ENCODE assay signal across 25 mouse cellular contexts in genomic region chr6:142844061-142844460, GRCm38 (mm10). TPM values are rescaled to one million over a fixed set of nuclear protein-coding genes. Genes with fewer than 3 reads are reported as not detected.
DNase-seq lines count a peak whose midpoint lies in the region; ATAC-seq and TF ChIP-seq lines count a peak whose summit lies in the region.
"Had no signal": no experiment of that assay in that cellular context is flagged by ENCODE, and none has a peak within 500 bp of the region (broad histone marks: within the 10 kb centered on the region; RNA-seq: fewer than 3 reads in every experiment).

No protein-coding gene starts in this region.

- H3K9me3 ChIP-seq in intestine, embryonic 14.5 days (ENCODE audit: control insufficient read depth, low read length), result no peaks in the 10 kb centered on the region
- no peaks in the 10 kb centered on the region for H3K9me3 ChIP-seq in intestine, postnatal 0 days (ENCODE audit: control insufficient read depth)
- no peaks in the 10 kb centered on the region for H3K9me3 ChIP-seq in midbrain, embryonic 11.5 days (ENCODE audit: control insufficient read depth, low read length)
- no peaks in the 10 kb centered on the region for H3K9me3 ChIP-seq in midbrain, embryonic 16.5 days (replicated peaks; ENCODE audit: control insufficient read depth, low read length, poor library complexity, severe bottlenecking)
- H3K9me3 ChIP-seq: embryonic facial prominence, embryonic 10.5 days; embryonic facial prominence, embryonic 12.5 days; forebrain, embryonic 13.5 days; forebrain, embryonic 15.5 days; G1E had no signal

- no peaks in the 10 kb centered on the region for H3K27me3 ChIP-seq in intestine, embryonic 14.5 days (replicated peaks; ENCODE audit: control insufficient read depth, insufficient read depth, low read length)
- no peaks in the 10 kb centered on the region for H3K27me3 ChIP-seq in intestine, postnatal 0 days (replicated peaks; ENCODE audit: control insufficient read depth, insufficient read depth, low read length)
- H3K27me3 ChIP-seq in midbrain, embryonic 11.5 days (ENCODE audit: control insufficient read depth, insufficient read depth, low read length), result no peaks in the 10 kb centered on the region
- H3K27me3 ChIP-seq in midbrain, embryonic 16.5 days (ENCODE audit: control insufficient read depth, insufficient read depth, low read depth, low read length), result no peaks in the 10 kb centered on the region
- H3K27me3 ChIP-seq: CH12.LX; embryonic facial prominence, embryonic 12.5 days; forebrain, embryonic 13.5 days; forebrain, embryonic 15.5 days; Patski had no signal

- no peaks in the 10 kb centered on the region for H3K4me1 ChIP-seq in intestine, embryonic 14.5 days (replicated peaks; ENCODE audit: control insufficient read depth, insufficient read depth, low read length)
- H3K4me1 ChIP-seq in intestine, postnatal 0 days (replicated peaks; ENCODE audit: control insufficient read depth, insufficient read depth, low read length), result no peaks in the 10 kb centered on the region
- no peaks in the 10 kb centered on the region for H3K4me1 ChIP-seq in midbrain, embryonic 11.5 days (ENCODE audit: control insufficient read depth, insufficient read depth, low read length)
- H3K4me1 ChIP-seq in midbrain, embryonic 16.5 days (ENCODE audit: control insufficient read depth, insufficient read depth, low read length), result no peaks in the 10 kb centered on the region
- H3K4me1 ChIP-seq: embryonic facial prominence, embryonic 10.5 days; embryonic facial prominence, embryonic 12.5 days; forebrain, embryonic 13.5 days; forebrain, embryonic 15.5 days had no signal

- no peak overlapping the region for H3K4me2 ChIP-seq in intestine, embryonic 14.5 days (ENCODE audit: low read length)
- H3K4me2 ChIP-seq in intestine, postnatal 0 days (replicated peaks; ENCODE audit: low read depth), result no peak overlapping the region
- no peak overlapping the region for H3K4me2 ChIP-seq in midbrain, embryonic 11.5 days
- H3K4me2 ChIP-seq in midbrain, embryonic 16.5 days (ENCODE audit: low read length), result no peak overlapping the region
- H3K4me2 ChIP-seq: embryonic facial prominence, embryonic 12.5 days; forebrain, embryonic 13.5 days; forebrain, embryonic 15.5 days had no signal

- no peak for ATAC-seq in intestine, embryonic 14.5 days (replicated peaks; ENCODE audit: low FRiP score, low TSS enrichment, low read depth)
- ATAC-seq in intestine, postnatal 0 days, result no peak
- ATAC-seq in midbrain, embryonic 11.5 days (ENCODE audit: low FRiP score), result no peak
- no peak for ATAC-seq in midbrain, embryonic 16.5 days
- ATAC-seq: activated CD4-positive, CD25-positive, alpha-beta regulatory T cell, adult 4 months; CD4-positive, CD25-positive, alpha-beta regulatory T cell, adult 4 months; forebrain, embryonic 13.5 days; forebrain, embryonic 15.5 days; Patski had no signal

- no peak for TF ChIP-seq CTCF in intestine, postnatal 0 days (IDR thresholded peaks at IDR 0.05; ENCODE audit: low read depth)

- no peak overlapping the region for H3K27ac ChIP-seq in intestine, embryonic 14.5 days (ENCODE audit: low read depth)
- no peak overlapping the region for H3K27ac ChIP-seq in intestine, postnatal 0 days (ENCODE audit: low read depth, low read length)
- H3K27ac ChIP-seq in midbrain, embryonic 11.5 days (ENCODE audit: low read depth, low read length), result no peak overlapping the region
- H3K27ac ChIP-seq in midbrain, embryonic 16.5 days (ENCODE audit: low read length), result no peak overlapping the region
- H3K27ac ChIP-seq: embryonic facial prominence, embryonic 10.5 days; embryonic facial prominence, embryonic 12.5 days; forebrain, embryonic 13.5 days; forebrain, embryonic 15.5 days had no signal

- no peak overlapping the region for H3K9ac ChIP-seq in intestine, embryonic 14.5 days (ENCODE audit: low read length)
- no peak overlapping the region for H3K9ac ChIP-seq in intestine, postnatal 0 days (ENCODE audit: low read depth, low read length)
- H3K9ac ChIP-seq in midbrain, embryonic 11.5 days (ENCODE audit: low read length), result no peak overlapping the region
- no peak overlapping the region for H3K9ac ChIP-seq in midbrain, embryonic 16.5 days (ENCODE audit: low read depth, low read length)
- H3K9ac ChIP-seq: embryonic facial prominence, embryonic 12.5 days; forebrain, embryonic 13.5 days; forebrain, embryonic 15.5 days had no signal

- no peaks in the 10 kb centered on the region for H3K36me3 ChIP-seq in intestine, embryonic 14.5 days (ENCODE audit: control insufficient read depth, insufficient read depth, low read length)
- H3K36me3 ChIP-seq in intestine, postnatal 0 days (ENCODE audit: control insufficient read depth, insufficient read depth), result no peaks in the 10 kb centered on the region
- H3K36me3 ChIP-seq in midbrain, embryonic 11.5 days (ENCODE audit: control insufficient read depth, insufficient read depth, low read length), result no peaks in the 10 kb centered on the region
- peaks cover 2% of the 10 kb centered on the region; the same call in 1 of the 2 replicates for H3K36me3 ChIP-seq in midbrain, embryonic 16.5 days (ENCODE audit: control insufficient read depth, insufficient read depth, low read length)
- H3K36me3 ChIP-seq: embryonic facial prominence, embryonic 10.5 days; embryonic facial prominence, embryonic 12.5 days; forebrain, embryonic 15.5 days; G1E had no signal

- DNase-seq in heart, adult 11 months, result peak; percentile 77
- DNase-seq in heart, postnatal 4 days, result no peak
- peak; percentile 16 for DNase-seq in intestine, embryonic 14.5 days (ENCODE audit: low spot score)
- DNase-seq in midbrain, embryonic 11.5 days (ENCODE audit: low spot score, missing footprints), result peak; percentile 33
- DNase-seq: adrenal gland, adult 8-10 months; adrenal gland, postnatal 14 days; adrenal gland, postnatal 36 days; B cell, adult 2 months; cerebellum, adult 11-12 months; cerebellum, adult 2 months; cerebellum, adult 9-10 months; cerebellum, postnatal 10 days had no signal

- WGBS in intestine, embryonic 14.5 days, result 89% methylated on average over 4 of the region's 4 CpGs
- 80% methylated on average over 4 of the region's 4 CpGs for WGBS in intestine, postnatal 0 days
- WGBS in midbrain, embryonic 11.5 days, result 85% methylated on average over 4 of the region's 4 CpGs
- WGBS in midbrain, embryonic 16.5 days, result 91% methylated on average over 4 of the region's 4 CpGs

- no peak overlapping the region for H3K4me3 ChIP-seq in intestine, embryonic 14.5 days (ENCODE audit: low read depth, low read length)
- H3K4me3 ChIP-seq in intestine, postnatal 0 days (ENCODE audit: low read depth, low read length), result no peak overlapping the region
- H3K4me3 ChIP-seq in midbrain, embryonic 11.5 days (ENCODE audit: low read depth, low read length), result no peak overlapping the region
- no peak overlapping the region for H3K4me3 ChIP-seq in midbrain, embryonic 16.5 days (ENCODE audit: low read depth, low read length)
- H3K4me3 ChIP-seq: embryonic facial prominence, embryonic 10.5 days; embryonic facial prominence, embryonic 12.5 days; forebrain, embryonic 13.5 days; forebrain, embryonic 15.5 days had no signal

RNA-seq across cellular contexts. Expression of gene Sult6b2, which starts 39.8 kb away (rescaled TPM):
- not detected for total RNA-seq in heart, postnatal 4 days (2021)
- 0.19 and 0.28 TPM in 2 replicates for polyA plus RNA-seq in intestine, embryonic 14.5 days (2014; fragmentation: Nextera tagmentation; extraction: Ambion mirVana)
- 53.2 and 63.2 TPM in 2 replicates for polyA plus RNA-seq in intestine, postnatal 0 days (2015; fragmentation: Nextera tagmentation; extraction: Ambion mirVana)
- polyA plus RNA-seq in midbrain, embryonic 11.5 days (2014; fragmentation: Nextera tagmentation; extraction: Ambion mirVana), result 0.14 and 0.16 TPM in 2 replicates
- polyA plus RNA-seq in midbrain, embryonic 16.5 days (2015; fragmentation: Nextera tagmentation; extraction: Ambion mirVana), result 0.24 and 0.25 TPM in 2 replicates
- total RNA-seq: adrenal gland, adult 18-20 months; adrenal gland, adult 8-10 months; adrenal gland, postnatal 14 days; adrenal gland, postnatal 36 days had no signal
- polyA plus RNA-seq: activated CD4-positive, CD25-positive, alpha-beta regulatory T cell, adult 4 months; CD4-positive, CD25-positive, alpha-beta regulatory T cell, adult 4 months; embryonic facial prominence, embryonic 10.5 days; embryonic facial prominence, embryonic 12.5 days; embryonic facial prominence, embryonic 14.5 days; forebrain, embryonic 13.5 days; G1E had no signal

Comparison
In these comparisons a context has a peak if more than half of its experiments do, and no peak if none do; other contexts are left out.
1. RNA of gene Sult6b2, which starts 39.8 kb away (polyA plus RNA-seq): 53.2 to 63.2 TPM in intestine, postnatal 0 days; 0.19 to 0.28 TPM in intestine, embryonic 14.5 days, 0.24 to 0.25 TPM in midbrain, embryonic 16.5 days and 0.14 to 0.16 TPM in midbrain, embryonic 11.5 days; every median in the first group is over 10 times any median in the second.